Mouse (Mus musculus) gastrocnemius, adult 8-10 months (tissue): ENCODE data around the gene Tcf3. TPM values are rescaled to one million over a fixed set of nuclear protein-coding genes. Genes with fewer than 3 reads are reported as not detected.

Experiments
- microRNA-seq: library from miRNA; unstranded; fragments of <30 nt; microRNA quantifications from one replicate; pipeline ENCODE4 v1.2.0, GENCODE M21; 2022
- total RNA-seq, 4 experiments: library from RNA; stranded (reverse); gene quantifications; 2 replicates each; pipeline ENCODE4 v1.2.4; 2022

Tcf3 gene
- total RNA-seq, 4 experiments from 2014 or later: 9.9 to 13.1 (median 10.8) TPM

Small RNA genes lying within 50 kb of the gene (microRNA-seq; reads per million reads assigned to microRNA genes)
- not detected for gene Gm22721

Other genes with a start within 250 kb of the Tcf3 start
- 10 to 100 TPM; 12.7 to 16.9 (median 15.2) TPM for gene Mum1, start 207.2 kb downstream of the Tcf3 start, total RNA-seq
- 100 to 1,000 TPM; 576 to 623 (median 605) TPM for gene Ndufs7, start 184.5 kb downstream of the Tcf3 start, total RNA-seq
- gene Gamt, start 172.6 kb downstream of the Tcf3 start, total RNA-seq: 10 to 100 TPM; 19.5 to 33.6 (median 33.4) TPM
- 10 to 100 TPM; 31.8 to 38.5 (median 34.6) TPM for gene Dazap1, start 172.2 kb downstream of the Tcf3 start, total RNA-seq
- 100 to 1,000 TPM; 626 to 776 (median 688) TPM for gene Rps15, start 141.2 kb downstream of the Tcf3 start, total RNA-seq
- under 1 TPM; 0.24 to 0.54 (median 0.31) TPM for gene Apc2, start 137.7 kb downstream of the Tcf3 start, total RNA-seq
- 1 to 10 TPM; 5.4 to 8.9 (median 6.6) TPM for gene 2310011J03Rik, start 113.1 kb downstream of the Tcf3 start, total RNA-seq
- gene Pcsk4, start 104.1 kb downstream of the Tcf3 start, total RNA-seq: 1 to 10 TPM in 1 of 4 experiments, under 1 TPM in 3; 0.67 to 1.1 (median 0.91) TPM
- 1 to 10 TPM; 2.6 to 4.0 (median 3.2) TPM for gene Reep6, start 103.7 kb downstream of the Tcf3 start, total RNA-seq
- gene Adamtsl5, start 85.2 kb downstream of the Tcf3 start, total RNA-seq: 10 to 100 TPM; 22.6 to 30.4 (median 26.9) TPM
- gene Plk5, start 77.2 kb downstream of the Tcf3 start, total RNA-seq: under 1 TPM in 2 of 4 experiments, not detected in 2; 0.27 to 0.36 TPM
- 1 to 10 TPM; 4.2 to 6.3 (median 4.7) TPM for gene Mex3d, start 46.0 kb downstream of the Tcf3 start, total RNA-seq
- 100 to 1,000 TPM; 120 to 138 (median 131) TPM for gene Mbd3, start 34.1 kb downstream of the Tcf3 start, total RNA-seq
- 100 to 1,000 TPM; 691 to 868 (median 797) TPM for gene Uqcr11, start 26.8 kb downstream of the Tcf3 start, total RNA-seq
- not detected for gene Onecut3, start 61.2 kb upstream of the Tcf3 start, total RNA-seq
- gene Atp8b3, start 105.5 kb upstream of the Tcf3 start, total RNA-seq: not detected
- gene Rexo1, start 127.9 kb upstream of the Tcf3 start, total RNA-seq: 10 to 100 TPM in 2 of 4 experiments, 1 to 10 TPM in 2; 8.5 to 11.1 (median 10.1) TPM
- gene Klf16, start 143.7 kb upstream of the Tcf3 start, total RNA-seq: 1 to 10 TPM; 1.1 to 2.0 (median 1.3) TPM
- gene Abhd17a, start 156.7 kb upstream of the Tcf3 start, total RNA-seq: 10 to 100 TPM; 70.5 to 80.7 (median 77.3) TPM
- gene Scamp4, start 169.2 kb upstream of the Tcf3 start, total RNA-seq: 10 to 100 TPM; 17.4 to 21.2 (median 19.2) TPM
- under 1 TPM in 3 of 4 experiments, not detected in 1; 0.29 to 0.43 (median 0.36) TPM for gene Adat3, start 169.2 kb upstream of the Tcf3 start, total RNA-seq
- under 1 TPM in 2 of 4 experiments, not detected in 2; 0.20 to 0.24 TPM for gene Gm49322, start 172.4 kb upstream of the Tcf3 start, total RNA-seq
- 100 to 1,000 TPM; 124 to 147 (median 144) TPM for gene Csnk1g2, start 189.2 kb upstream of the Tcf3 start, total RNA-seq
- 10 to 100 TPM; 36.7 to 40.7 (median 39.7) TPM for gene Btbd2, start 223.4 kb upstream of the Tcf3 start, total RNA-seq
- 100 to 1,000 TPM; 226 to 292 (median 253) TPM for gene Mknk2, start 244.5 kb upstream of the Tcf3 start, total RNA-seq